Mouse (Mus musculus) cerebellum, adult 8-10 months (tissue): ENCODE data around the gene Ero1l.

Experiments used
- DNase-seq: peaks from one replicate; pipeline ENCODE4 v3.0.0; 2022

The Ero1l gene

GRCm38 (mm10) chr14:45304389-45304788 is 14.2 kb downstream of the Ero1l start:
- DNase-seq = no peak

GRCm38 (mm10) chr14:45303939-45304338 is 14.6 kb downstream of the Ero1l start:
- DNase-seq = no peak

- DNase-seq = no peak
These were observed 27.0 kb downstream of the Ero1l start for GRCm38 (mm10) chr14:45291608-45292007.

GRCm38 (mm10) chr14:45282066-45282465 is 36.5 kb downstream of the Ero1l start:
- DNase-seq = no peak

GRCm38 (mm10) chr14:45275816-45276215 is 42.8 kb downstream of the Ero1l start:
- DNase-seq = no peak

- no peak for DNase-seq
These were observed 54.6 kb downstream of the Ero1l start for GRCm38 (mm10) chr14:45263831-45264592.

GRCm38 (mm10) chr14:45251548-45252076 is 67.0 kb downstream of the Ero1l start:
- DNase-seq = no peak

- no peak for DNase-seq
These were observed 77.0 kb downstream of the Ero1l start for GRCm38 (mm10) chr14:45241613-45242012.

GRCm38 (mm10) chr14:45239042-45239441 is 79.5 kb downstream of the Ero1l start:
- no peak for DNase-seq
